Mouse (Mus musculus): ENCODE measurements around the gene Cln5. TPM values are rescaled to one million over a fixed set of nuclear protein-coding genes. Genes with fewer than 3 reads are reported as not detected.
A peak's percentile ranks its signal among the peaks of the same experiment; 100 is the strongest.

The Cln5 gene
- polyA plus RNA-seq, 1 experiment from 2014 or later: 31.5 TPM

GRCm38 (mm10) chr14:103098587-103099235 is 28.7 kb downstream of the Cln5 start:
- Histone ChIP-seq H3K4me1 (peaks cover 26% of the 10 kb centered on the region), H3K27ac (peak overlapping the region; percentile 99), H3K9me3 (no peaks in the 10 kb centered on the region), H3K27me3 (no peaks in the 10 kb centered on the region), H3K36me3 (0 out of 2 replicates have a peak, but pooled peaks cover 5% of the 10 kb centered on the region), H3K4me2 (peak overlapping the region; percentile 66), H3K4me3 (peak overlapping the region; percentile 95), H3K9ac (peak overlapping the region; percentile 96)
- WGBS: under 1% methylated on average over 82 of the region's 86 CpGs
- peak; percentile 85 for ATAC-seq (ENCODE audit: borderline replicate concordance, extremely low read depth, low FRiP score, low TSS enrichment)

GRCm38 (mm10) chr14:103099238-103099933 is 29.4 kb downstream of the Cln5 start, which contains the start of gene Fbxl3:
Gene Fbxl3, minus strand, starts transcription at chr14:103099566.
- peak within 1 kb of the TSS; percentile 66 for H3K4me2 ChIP-seq
- H3K36me3 ChIP-seq: 0 out of 2 replicates have a peak, but pooled peaks cover 5% of the 10 kb centered on the region
- H3K9ac ChIP-seq: peak within 1 kb of the TSS; percentile 96
- peak within 1 kb of the TSS; percentile 95 for H3K4me3 ChIP-seq
- peak within 1 kb of the TSS; percentile 99 for H3K27ac ChIP-seq
- no peaks in the 10 kb centered on the region for H3K27me3 ChIP-seq
- H3K4me1 ChIP-seq: peaks cover 26% of the 10 kb centered on the region
- ATAC-seq (ENCODE audit: borderline replicate concordance, extremely low read depth, low FRiP score, low TSS enrichment): peak; percentile 94
- no peaks in the 10 kb centered on the region for H3K9me3 ChIP-seq
- under 1% methylated on average over 67 of the region's 88 CpGs for WGBS

GRCm38 (mm10) chr14:103100296-103100695 is 30.3 kb downstream of the Cln5 start:
- peak overlapping the region; percentile 66 for H3K4me2 ChIP-seq
- no peaks in the 10 kb centered on the region for H3K27me3 ChIP-seq
- 58% methylated on average over 13 of the region's 13 CpGs for WGBS
- H3K4me3 ChIP-seq: peak overlapping the region; percentile 95; the same call in 1 of the 2 replicates
- peak overlapping the region; percentile 99 for H3K27ac ChIP-seq
- 0 out of 2 replicates have a peak, but pooled peaks cover 1% of the 10 kb centered on the region for H3K36me3 ChIP-seq
- no peak for ATAC-seq (ENCODE audit: borderline replicate concordance, extremely low read depth, low FRiP score, low TSS enrichment)
- H3K9ac ChIP-seq: no peak overlapping the region
- H3K9me3 ChIP-seq: no peaks in the 10 kb centered on the region
- peaks cover 26% of the 10 kb centered on the region for H3K4me1 ChIP-seq

- H3K4me1 ChIP-seq: peaks cover 24% of the 10 kb centered on the region
- no peaks in the 10 kb centered on the region for H3K36me3 ChIP-seq
- 50% methylated on average over 3 of the region's 3 CpGs for WGBS
- H3K9me3 ChIP-seq: no peaks in the 10 kb centered on the region
- H3K27ac ChIP-seq: no peak overlapping the region; the same call in 1 of the 2 replicates
- H3K9ac ChIP-seq: no peak overlapping the region
- no peak for ATAC-seq (ENCODE audit: borderline replicate concordance, extremely low read depth, low FRiP score, low TSS enrichment)
- H3K4me2 ChIP-seq: no peak overlapping the region
- H3K27me3 ChIP-seq: no peaks in the 10 kb centered on the region
- H3K4me3 ChIP-seq: no peak overlapping the region
Observed at GRCm38 (mm10) chr14:103101171-103101570, 31.2 kb downstream of the Cln5 start.

- Histone ChIP-seq H3K27me3 (no peaks in the 10 kb centered on the region), H3K4me3 (no peak overlapping the region), H3K4me1 (peaks cover 15% of the 10 kb centered on the region), H3K9ac (no peak overlapping the region), H3K4me2 (no peak overlapping the region), H3K36me3 (no peaks in the 10 kb centered on the region), H3K9me3 (no peaks in the 10 kb centered on the region), H3K27ac (peak overlapping the region; percentile 33; the same call in 1 of the 2 replicates)
- 53% methylated on average over 6 of the region's 6 CpGs for WGBS
- no peak for ATAC-seq (ENCODE audit: borderline replicate concordance, extremely low read depth, low FRiP score, low TSS enrichment)
Observed at GRCm38 (mm10) chr14:103102246-103102645, 32.2 kb downstream of the Cln5 start.

- ATAC-seq (ENCODE audit: borderline replicate concordance, extremely low read depth, low FRiP score, low TSS enrichment): no peak
- Histone ChIP-seq H3K9ac (no peak overlapping the region), H3K4me1 (peaks cover 11% of the 10 kb centered on the region), H3K4me3 (no peak overlapping the region), H3K9me3 (no peaks in the 10 kb centered on the region), H3K27me3 (no peaks in the 10 kb centered on the region), H3K36me3 (no peaks in the 10 kb centered on the region), H3K4me2 (no peak overlapping the region), H3K27ac (peak overlapping the region; percentile 33; the same call in 1 of the 2 replicates)
- WGBS: 52% methylated on average over 10 of the region's 10 CpGs
Observed at GRCm38 (mm10) chr14:103102731-103103335, 32.8 kb downstream of the Cln5 start.

GRCm38 (mm10) chr14:103106301-103106700 is 36.3 kb downstream of the Cln5 start:
- no peak for ATAC-seq (ENCODE audit: borderline replicate concordance, extremely low read depth, low FRiP score, low TSS enrichment)
- 78% methylated on average over 2 of the region's 2 CpGs for WGBS
- Histone ChIP-seq H3K27me3 (no peaks in the 10 kb centered on the region), H3K27ac (no peak overlapping the region), H3K4me3 (no peak overlapping the region), H3K9me3 (no peaks in the 10 kb centered on the region), H3K4me2 (no peak overlapping the region), H3K9ac (no peak overlapping the region), H3K36me3 (no peaks in the 10 kb centered on the region), H3K4me1 (0 out of 2 replicates have a peak, but pooled peaks cover 4% of the 10 kb centered on the region)

- WGBS: 83% methylated on average over 4 of the region's 4 CpGs
- no peaks in the 10 kb centered on the region for H3K27me3 ChIP-seq
- ATAC-seq (ENCODE audit: borderline replicate concordance, extremely low read depth, low FRiP score, low TSS enrichment): no peak
Observed at GRCm38 (mm10) chr14:103109971-103110370, 40.0 kb downstream of the Cln5 start.

GRCm38 (mm10) chr14:103112606-103113363 is 42.8 kb downstream of the Cln5 start:
- Histone ChIP-seq H3K9ac (no peak overlapping the region), H3K27ac (no peak overlapping the region), H3K4me3 (no peak overlapping the region), H3K4me1 (no peaks in the 10 kb centered on the region), H3K4me2 (no peak overlapping the region), H3K27me3 (no peaks in the 10 kb centered on the region), H3K9me3 (no peaks in the 10 kb centered on the region), H3K36me3 (peaks cover 30% of the 10 kb centered on the region)
- 87% methylated on average over 3 of the region's 3 CpGs for WGBS
- ATAC-seq (ENCODE audit: borderline replicate concordance, extremely low read depth, low FRiP score, low TSS enrichment): no peak

More at GRCm38 (mm10) chr14:103109971-103110370, 40.0 kb downstream of the Cln5 start:
- Histone ChIP-seq H3K4me1 (no peaks in the 10 kb centered on the region), H3K4me2 (no peak overlapping the region), H3K4me3 (no peak overlapping the region), H3K9me3 (no peaks in the 10 kb centered on the region), H3K9ac (no peak overlapping the region), H3K36me3 (peaks cover 7% of the 10 kb centered on the region), H3K27ac (no peak overlapping the region)

GRCm38 (mm10) chr14:103114994-103115670 is 45.1 kb downstream of the Cln5 start:
- no peak overlapping the region for H3K9ac ChIP-seq
- ATAC-seq (ENCODE audit: borderline replicate concordance, extremely low read depth, low FRiP score, low TSS enrichment): no peak
- WGBS: 93% methylated on average over 3 of the region's 3 CpGs
- no peak overlapping the region for H3K4me2 ChIP-seq
- no peak overlapping the region for H3K27ac ChIP-seq
- H3K36me3 ChIP-seq: peaks cover 43% of the 10 kb centered on the region
- H3K27me3 ChIP-seq: no peaks in the 10 kb centered on the region
- no peaks in the 10 kb centered on the region for H3K9me3 ChIP-seq
- no peaks in the 10 kb centered on the region for H3K4me1 ChIP-seq
- no peak overlapping the region for H3K4me3 ChIP-seq

- no peak for ATAC-seq (ENCODE audit: borderline replicate concordance, extremely low read depth, low FRiP score, low TSS enrichment)
- H3K27ac ChIP-seq: no peak overlapping the region
- no peak overlapping the region for H3K4me3 ChIP-seq
- H3K4me2 ChIP-seq: no peak overlapping the region
- H3K36me3 ChIP-seq: peaks cover 44% of the 10 kb centered on the region
- H3K9me3 ChIP-seq: no peaks in the 10 kb centered on the region
- WGBS: 79% methylated on average over 6 of the region's 6 CpGs
- no peaks in the 10 kb centered on the region for H3K27me3 ChIP-seq
- no peaks in the 10 kb centered on the region for H3K4me1 ChIP-seq
- H3K9ac ChIP-seq: no peak overlapping the region
Observed at GRCm38 (mm10) chr14:103125756-103126155, 55.7 kb downstream of the Cln5 start.
